Mouse (Mus musculus) erythroblast, adult 5-6 weeks (primary cell): ENCODE results near the gene Taf9b. TPM values are rescaled to one million over a fixed set of nuclear protein-coding genes. Genes with fewer than 3 reads are reported as not detected.
"Not testable (repeated sequence)": the region's sequence is repeated elsewhere in the genome, so short reads cannot be mapped to it uniquely, and the experiment has no call there.

Experiments
- ATAC-seq: replicated peaks from 2 replicates; pipeline ENCODE4 v1.8.0; 2016; ENCODE audit warnings: moderate number of reproducible peaks, mild to moderate bottlenecking, moderate TSS enrichment, inconsistent platforms; ENCODE audit not compliant: poor library complexity, low FRiP score, severe bottlenecking
- total RNA-seq, 2 experiments: library from RNA; stranded (forward) in 1 of 2; stranded (reverse) in 1 of 2; fragments of 150-400 nt in 1 of 2; fragments of 200-764, 138-1000 nt in 1 of 2; gene quantifications; 2 replicates each; pipeline versions ENCODE4 v1.2.3 to v1.2.4; 2015 to 2017; ENCODE audit warnings: low replicate concordance in 2 of 2

Taf9b gene
- total RNA-seq (2015; ENCODE audit: low replicate concordance) (2.7 and 6.9 TPM in 2 replicates), total RNA-seq (2017; ENCODE audit: low replicate concordance) (2.0 TPM in 1 of 2 replicates, not detected in the other)

- no peak for ATAC-seq
Measured at GRCm38 (mm10) chrX:106221058-106221457, at the start of gene Taf9b. TSS of gene Taf9b (minus strand) at chrX:106221158.

- ATAC-seq: no peak
Measured at GRCm38 (mm10) chrX:106255276-106255675, 34.3 kb upstream of the Taf9b start, which contains the start of gene Fnd3c2. TSS of gene Fnd3c2 (minus strand) at chrX:106255376.

- ATAC-seq: peak; percentile 99
Measured at GRCm38 (mm10) chrX:106219171-106220032, 1.6 kb downstream of the Taf9b start.

- no peak for ATAC-seq
Measured at GRCm38 (mm10) chrX:106209100-106209499, 11.9 kb downstream of the Taf9b start.

GRCm38 (mm10) chrX:106198904-106199303 is 22.1 kb downstream of the Taf9b start:
- no peak for ATAC-seq

GRCm38 (mm10) chrX:106197308-106197707 is 23.6 kb downstream of the Taf9b start:
- ATAC-seq: no peak

- not testable (repeated sequence) for ATAC-seq
Measured at GRCm38 (mm10) chrX:106194361-106194760, 26.6 kb downstream of the Taf9b start.

GRCm38 (mm10) chrX:106190091-106190490 is 30.9 kb downstream of the Taf9b start:
- ATAC-seq: no peak

GRCm38 (mm10) chrX:106189356-106189755 is 31.6 kb downstream of the Taf9b start:
- ATAC-seq: no peak

GRCm38 (mm10) chrX:106187737-106188136 is 33.2 kb downstream of the Taf9b start:
- no peak for ATAC-seq

- peak; percentile 100 for ATAC-seq
Measured at GRCm38 (mm10) chrX:106186713-106187649, 34.0 kb downstream of the Taf9b start, which contains the start of gene Pgk1. TSS of gene Pgk1 (plus strand) at chrX:106187100.

- ATAC-seq: no peak
Measured at GRCm38 (mm10) chrX:106185706-106186105, 35.3 kb downstream of the Taf9b start.

- no peak for ATAC-seq
Measured at GRCm38 (mm10) chrX:106184279-106184678, 36.7 kb downstream of the Taf9b start.

GRCm38 (mm10) chrX:106176331-106176730 is 44.6 kb downstream of the Taf9b start:
- no peak for ATAC-seq

- ATAC-seq: no peak
Measured at GRCm38 (mm10) chrX:106171853-106172154, 49.2 kb downstream of the Taf9b start.

GRCm38 (mm10) chrX:106171106-106171852 is 49.7 kb downstream of the Taf9b start:
- ATAC-seq: peak; percentile 65; the same call in 1 of the 2 replicates

GRCm38 (mm10) chrX:106165089-106165488 is 55.9 kb downstream of the Taf9b start:
- ATAC-seq: no peak

GRCm38 (mm10) chrX:106164555-106164954 is 56.4 kb downstream of the Taf9b start:
- ATAC-seq: no peak

GRCm38 (mm10) chrX:106163995-106164394 is 57.0 kb downstream of the Taf9b start:
- ATAC-seq: no peak
